Mouse (Mus musculus) left cerebral cortex, adult 2 months (tissue): ENCODE measurements at regions not wholly inside any gene's neighbourhood (a gene's known extent, or its start where the extent isn't known, plus 50 kb on each side); places are given as distances from the start of the nearest gene placed in this dataset.
A peak's percentile ranks its signal among the peaks of the same experiment; 100 is the strongest.

ENCODE experiments used
- DNase-seq, 2 experiments: peaks; one replicate each; pipeline ENCODE4 v3.0.0; 2021 to 2022; ENCODE audit warnings: low spot score in 2 of 2, mixed read lengths in 1 of 2; ENCODE audit errors: extremely low spot score in 1 of 2
- H3K27ac ChIP-seq: fragments of 200-600 bp; 2 replicates; pipeline ENCODE4 v1.8.1; 2022
- H3K4me3 ChIP-seq: fragments of 200-600 bp; 2 replicates; pipeline ENCODE4 v1.8.1; 2022
- CTCF ChIP-seq: fragments of 200-600 bp; IDR thresholded peaks from 2 replicates; pipeline ENCODE4 v1.8.1; 2022; ENCODE audit warnings: antibody characterized with exemption, mild to moderate bottlenecking, moderate library complexity
- intact Hi-C: fragments of 180-260 bp; cut with DNase I; formaldehyde crosslinking; loops from one replicate; pipeline ENCODE4 v1.15.1; 2025

DNA sequence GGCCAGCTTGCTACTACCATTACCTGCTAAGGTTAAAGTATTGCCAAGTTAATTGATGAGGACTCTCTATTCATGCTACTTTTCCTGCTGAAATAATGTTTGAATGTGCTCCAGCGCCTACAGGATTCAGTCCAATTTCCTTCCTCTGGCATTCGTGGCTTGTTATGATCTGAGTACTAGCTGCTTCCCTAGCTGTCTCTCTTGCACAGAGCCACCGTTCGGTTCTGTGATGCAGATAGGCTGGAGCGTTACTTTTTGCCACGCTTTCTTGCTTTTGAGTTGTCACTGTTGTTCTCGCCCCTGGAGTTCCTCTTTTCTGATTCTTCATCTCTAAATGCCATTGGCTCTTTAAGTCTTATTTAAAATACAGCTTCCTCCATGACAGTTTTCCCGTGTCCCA lies 279.3 kb downstream of the Olfm4 start:
- no peak overlapping the region for H3K4me3 ChIP-seq
- TF ChIP-seq CTCF = no peak
- DNase-seq = no peak
- H3K27ac ChIP-seq = no peak overlapping the region
- intact Hi-C loops = no loop called here

DNA sequence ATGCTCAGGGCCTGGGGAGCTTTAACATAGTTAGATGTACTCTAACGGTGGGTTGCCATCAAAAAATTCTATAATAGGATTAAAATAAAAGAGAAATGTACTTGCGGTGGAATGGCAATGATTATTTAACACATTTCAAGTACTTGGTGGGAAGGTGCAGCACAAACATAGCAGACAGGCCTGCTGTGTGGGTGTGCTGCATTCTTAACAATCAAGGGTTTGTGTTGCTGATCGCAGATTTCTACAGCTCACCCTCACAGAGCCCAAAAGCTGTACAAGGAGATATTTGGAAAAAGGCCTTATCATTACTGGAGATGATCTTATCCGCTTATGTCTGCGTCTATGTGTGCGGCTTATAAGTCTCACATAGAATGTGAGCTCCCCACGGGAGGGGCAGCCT lies 281.2 kb downstream of the Olfm4 start:
- peak overlapping the region; percentile 7; the same call in 1 of the 2 replicates for H3K27ac ChIP-seq
- intact Hi-C loops = no loop called here
- no peak overlapping the region for H3K4me3 ChIP-seq
- no peak for TF ChIP-seq CTCF
- no peak for DNase-seq

DNA sequence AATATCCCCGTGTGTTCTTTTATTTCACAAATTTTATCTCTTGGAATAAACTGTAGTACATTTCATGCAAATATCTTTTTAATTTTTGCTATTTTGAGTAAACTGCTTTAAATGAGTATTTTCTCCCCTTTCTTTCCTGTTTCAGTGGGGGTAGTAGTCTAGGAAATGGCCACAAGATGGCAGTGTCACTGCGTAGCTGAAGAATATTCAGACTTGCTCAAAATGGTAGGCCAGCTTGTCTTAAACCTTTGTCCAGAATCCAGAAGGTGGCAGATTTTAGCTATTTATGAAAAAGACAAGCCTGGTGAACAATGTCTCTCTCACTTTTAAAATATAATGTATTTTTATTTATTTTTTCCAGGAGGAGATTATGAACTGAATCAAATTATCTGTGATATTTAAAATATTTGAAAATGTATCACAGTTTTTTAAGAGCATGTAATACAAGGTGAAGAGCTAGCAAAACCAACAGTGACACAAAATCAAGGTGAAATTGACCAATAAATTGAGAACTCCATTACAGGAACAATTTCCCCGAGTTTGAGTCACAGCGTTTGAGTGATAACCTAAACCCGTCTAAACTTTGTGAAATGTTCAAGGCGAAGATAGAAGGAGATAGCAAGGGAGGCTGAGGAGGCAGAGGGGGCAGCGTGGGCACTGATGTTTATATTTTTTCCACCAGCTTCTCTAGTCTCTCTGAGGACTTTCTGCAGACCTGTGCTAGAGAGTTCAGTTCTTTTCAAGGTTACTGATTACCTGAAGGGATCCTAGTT lies 285.5 kb downstream of the Olfm4 start:
- intact Hi-C loops = loop anchor here (2.0 kb wide), 1 partner anchor 575 kb away; no protein-coding TSS in a partner anchor

DNA sequence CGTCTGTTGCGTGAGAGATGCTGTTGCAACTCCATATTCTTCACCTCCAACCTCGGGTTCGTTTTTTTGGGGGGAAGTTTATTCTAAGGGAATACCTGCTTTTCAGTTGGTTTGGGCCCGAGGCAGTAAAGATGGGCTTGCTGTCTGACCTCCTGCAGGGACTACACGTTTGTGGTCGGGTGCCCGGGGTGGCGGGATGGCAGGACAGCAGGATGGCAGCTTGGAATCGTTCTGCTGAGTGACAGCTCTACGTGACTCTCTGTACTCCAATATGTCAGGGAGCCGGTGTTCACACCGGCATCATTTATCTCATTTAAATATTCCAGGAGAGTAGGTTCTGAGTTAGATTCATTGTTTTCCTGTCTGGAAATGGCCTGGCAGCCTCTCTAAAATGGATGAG lies 286.2 kb downstream of the Olfm4 start:
- intact Hi-C loops = no loop called here
- H3K27ac ChIP-seq = no peak overlapping the region
- DNase-seq = no peak
- no peak overlapping the region for H3K4me3 ChIP-seq
- no peak for TF ChIP-seq CTCF

More for the DNA sequence above, 285.5 kb downstream of the Olfm4 start:
- DNase-seq = peak; percentile 75 to 77
- H3K27ac ChIP-seq = no peak overlapping the region
- no peak overlapping the region for H3K4me3 ChIP-seq
- TF ChIP-seq CTCF = peak; percentile 98

DNA sequence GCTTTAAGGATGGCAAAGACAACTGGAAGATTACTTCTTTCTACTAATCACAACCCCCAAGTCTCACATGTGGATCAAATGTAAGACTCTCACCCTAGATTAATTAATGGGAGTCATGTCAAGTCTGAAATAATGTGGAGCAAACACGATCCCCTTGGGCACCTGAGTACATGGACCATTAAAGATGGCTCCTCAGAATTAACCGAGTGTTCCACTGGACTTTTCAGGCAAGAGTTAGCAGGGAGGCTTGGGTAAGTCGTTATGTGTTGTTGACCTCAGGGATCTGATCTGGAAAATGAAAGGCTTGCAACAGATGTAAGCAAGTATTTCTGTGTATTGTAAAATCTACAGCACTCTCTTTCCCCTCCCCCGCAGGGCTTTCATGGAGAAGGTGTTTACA lies 296.3 kb downstream of the Olfm4 start:
- no peak overlapping the region for H3K4me3 ChIP-seq
- DNase-seq = no peak
- TF ChIP-seq CTCF = no peak
- H3K27ac ChIP-seq = no peak overlapping the region
- intact Hi-C loops = no loop called here

DNA sequence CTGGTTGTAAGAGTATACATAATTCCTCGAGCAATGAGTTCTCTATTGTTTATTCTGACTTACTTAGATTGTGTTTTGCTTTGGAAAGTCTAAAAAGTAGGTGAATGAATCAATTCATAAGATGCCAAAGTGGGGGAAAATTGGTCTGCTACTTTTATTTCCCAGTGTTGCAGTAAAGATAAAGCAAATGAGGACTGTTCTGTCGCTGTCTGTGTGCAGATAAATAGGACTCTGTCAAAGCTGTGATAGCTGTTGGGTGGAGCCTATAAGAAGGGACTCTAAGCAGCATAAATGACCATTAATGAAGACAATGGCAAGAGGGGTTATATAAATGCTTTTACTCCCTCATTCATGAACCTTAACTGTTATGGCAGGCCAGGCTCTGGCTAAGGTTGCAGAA lies 299.8 kb downstream of the Olfm4 start:
- no peak for DNase-seq
- intact Hi-C loops = no loop called here
- no peak overlapping the region for H3K4me3 ChIP-seq
- TF ChIP-seq CTCF = no peak
- H3K27ac ChIP-seq = no peak overlapping the region

DNA sequence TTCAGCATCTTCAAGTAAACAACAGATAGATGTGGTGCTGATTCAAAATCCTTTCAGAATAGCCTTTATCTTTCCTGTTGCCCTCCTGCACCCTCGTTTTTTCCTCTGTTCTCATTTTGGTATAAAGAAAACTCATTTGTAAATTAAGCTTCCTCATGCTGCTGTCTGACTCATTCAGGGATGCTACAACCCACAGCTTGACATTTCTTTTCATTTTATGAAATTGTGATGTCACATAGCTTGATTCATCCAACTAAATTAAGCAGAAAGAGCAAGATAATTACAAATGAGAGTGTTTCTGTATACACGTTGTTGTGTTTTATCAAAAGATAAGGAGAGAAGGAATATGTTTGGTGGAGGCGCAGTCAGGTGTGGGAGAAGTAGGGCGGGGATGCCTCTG lies 307.5 kb downstream of the Olfm4 start:
- Histone ChIP-seq H3K4me3 (no peak overlapping the region), H3K27ac (no peak overlapping the region)
- no peak for DNase-seq
- TF ChIP-seq CTCF = no peak
- intact Hi-C loops = no loop called here

DNA sequence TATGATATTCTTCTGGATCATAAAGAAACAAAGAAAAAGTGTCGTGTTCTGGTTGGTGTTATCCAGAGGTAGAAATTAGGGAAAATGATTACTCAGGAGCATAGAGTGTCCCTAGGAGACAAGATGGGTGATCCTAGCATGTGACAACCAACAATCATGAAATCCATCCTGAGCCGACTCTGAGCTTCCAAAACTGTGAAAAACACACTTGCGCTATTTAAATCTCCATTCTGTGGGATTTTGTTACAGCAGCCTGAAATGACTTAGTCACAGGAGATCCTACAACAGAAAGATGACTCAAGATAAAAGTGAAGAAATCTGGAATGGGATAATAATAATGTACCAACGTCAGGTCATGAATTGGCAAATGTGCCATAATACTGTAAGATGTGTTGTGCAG lies 309.5 kb downstream of the Olfm4 start:
- H3K4me3 ChIP-seq = no peak overlapping the region
- no peak overlapping the region for H3K27ac ChIP-seq
- TF ChIP-seq CTCF = no peak
- no peak for DNase-seq
- intact Hi-C loops = no loop called here

DNA sequence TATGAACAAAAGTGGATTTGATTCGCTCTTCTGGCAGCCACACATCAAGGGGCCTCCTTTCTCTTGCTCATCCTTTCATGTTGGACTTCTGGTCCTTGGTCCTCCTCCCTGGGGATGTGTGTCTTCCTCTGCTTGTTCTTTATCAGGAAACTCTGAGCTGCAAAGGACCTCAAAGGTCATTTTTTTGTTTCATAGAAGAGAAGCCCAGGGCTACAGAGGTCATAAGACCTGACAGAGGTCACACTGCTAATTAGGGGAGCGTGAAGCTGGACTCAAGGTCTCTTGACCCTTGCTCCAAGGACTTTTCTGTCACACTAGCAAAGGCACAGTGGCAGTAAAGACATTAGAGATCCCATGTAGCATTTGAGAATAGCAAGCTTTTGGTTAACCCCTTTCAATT lies 345.8 kb downstream of the Olfm4 start:
- no peak for DNase-seq
- Histone ChIP-seq H3K4me3 (no peak overlapping the region), H3K27ac (no peak overlapping the region)
- TF ChIP-seq CTCF = no peak
- intact Hi-C loops = no loop called here

DNA sequence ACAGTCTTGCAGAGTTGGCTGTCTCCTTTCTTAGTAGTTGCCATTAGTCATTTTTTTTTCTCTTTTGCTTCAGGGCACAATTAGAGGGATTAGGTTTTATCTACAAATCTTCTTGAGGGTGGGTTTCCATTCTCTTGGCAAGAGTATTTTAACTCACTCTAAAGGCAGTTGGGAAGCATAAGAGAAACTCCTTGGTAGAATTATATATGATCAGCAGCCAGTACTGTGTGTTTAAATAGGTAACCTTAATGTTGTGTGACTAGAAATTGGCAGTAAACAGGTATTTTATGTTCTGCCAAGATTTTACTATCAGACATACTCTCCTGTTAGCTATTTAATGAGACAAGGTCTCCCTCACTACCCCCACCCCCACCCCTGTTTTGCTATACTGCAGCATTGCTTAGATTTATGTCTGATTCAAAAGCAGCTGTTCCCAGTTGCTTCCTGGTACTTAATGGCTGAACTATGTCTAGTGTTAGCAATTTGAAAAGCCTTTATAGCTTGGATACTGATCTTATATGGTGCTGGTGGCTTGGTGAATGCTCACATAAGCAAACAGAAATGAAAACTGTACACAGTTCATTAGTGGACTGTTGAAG lies 378.2 kb downstream of the Olfm4 start:
- intact Hi-C loops = no loop called here
- TF ChIP-seq CTCF = no peak
- H3K4me3 ChIP-seq = no peak overlapping the region
- no peak overlapping the region for H3K27ac ChIP-seq
- no peak for DNase-seq

DNA sequence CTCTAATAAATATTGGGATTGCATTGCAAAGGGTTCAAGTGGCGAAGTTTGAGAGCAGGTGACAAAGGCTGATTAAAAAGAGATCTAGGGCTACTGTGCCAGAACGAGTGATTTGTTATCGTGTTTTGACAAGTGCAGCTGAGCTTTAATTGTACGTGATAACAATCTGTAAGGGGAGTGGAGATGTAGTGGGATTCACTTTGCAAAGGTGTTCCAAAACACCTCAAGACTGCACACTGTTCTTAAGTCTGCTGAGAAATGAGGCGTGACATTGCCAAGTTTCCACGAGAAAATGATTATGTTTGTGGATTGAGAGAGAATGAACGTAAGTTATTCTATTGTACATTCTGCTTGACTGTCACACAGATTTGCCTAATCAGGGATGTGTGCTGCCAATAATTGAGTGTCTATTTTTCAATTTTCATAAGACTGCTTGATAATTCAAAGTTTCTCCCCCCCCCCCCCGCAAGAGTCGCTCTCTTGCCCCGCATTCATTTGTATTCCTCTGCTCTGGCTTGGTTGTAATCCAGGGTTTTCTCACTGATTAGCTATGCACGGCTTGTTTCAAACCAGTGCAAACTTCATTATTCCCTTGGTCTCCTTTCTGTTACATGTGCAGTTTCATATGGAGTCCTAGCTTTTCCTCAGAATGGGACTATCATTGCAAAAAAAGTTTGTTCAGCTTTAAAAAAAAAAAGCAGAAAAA lies 385.7 kb downstream of the Olfm4 start:
- intact Hi-C loops = no loop called here
- DNase-seq = no peak
- TF ChIP-seq CTCF = no peak
- Histone ChIP-seq H3K27ac (no peak overlapping the region), H3K4me3 (no peak overlapping the region)

DNA sequence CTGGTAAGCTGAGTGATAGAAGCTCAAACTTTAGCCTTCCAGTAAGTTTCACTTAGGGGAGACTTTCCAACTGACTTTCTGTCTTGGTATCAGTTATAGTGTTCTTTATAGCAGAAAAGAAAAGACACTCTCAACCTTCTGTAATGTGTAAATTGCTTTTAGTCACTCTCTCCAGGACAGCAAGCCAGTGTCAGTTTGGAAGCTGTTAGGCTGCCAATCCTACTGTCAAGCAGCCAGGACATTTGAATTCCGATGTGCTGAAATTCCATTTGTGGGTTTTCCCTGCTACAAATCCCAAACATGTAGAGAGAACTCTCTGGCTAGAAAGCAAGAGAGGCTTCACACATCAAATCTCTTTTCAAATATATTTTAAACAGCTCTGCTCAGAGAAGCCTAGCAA lies 390.4 kb downstream of the Olfm4 start:
- TF ChIP-seq CTCF = no peak
- intact Hi-C loops = no loop called here
- no peak overlapping the region for H3K27ac ChIP-seq
- no peak for DNase-seq
- H3K4me3 ChIP-seq = no peak overlapping the region

DNA sequence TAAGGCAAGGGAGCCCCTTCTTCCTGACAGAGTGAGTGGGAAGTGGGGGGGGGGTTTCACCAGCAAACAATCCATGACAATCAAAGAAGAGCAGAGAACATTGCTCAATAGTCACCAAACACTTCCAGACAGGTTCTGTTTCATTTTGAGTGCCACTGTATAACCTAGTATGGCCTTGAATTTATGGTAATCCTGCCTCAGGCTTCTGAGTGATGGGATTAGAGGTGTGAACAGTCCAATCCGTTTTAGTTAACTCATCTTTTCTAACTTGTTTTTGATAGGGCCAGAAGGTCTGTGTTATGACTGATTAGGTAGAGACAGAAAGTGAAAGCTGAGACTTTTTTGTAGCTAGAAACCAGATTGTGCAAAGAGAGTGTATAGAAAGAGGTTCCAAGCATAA lies 393.2 kb downstream of the Olfm4 start:
- Histone ChIP-seq H3K4me3 (no peak overlapping the region), H3K27ac (no peak overlapping the region)
- intact Hi-C loops = no loop called here
- no peak for TF ChIP-seq CTCF
- DNase-seq = no peak
